Mouse (Mus musculus): Measurements from ENCODE around the gene Olfr353. TPM values are rescaled to one million over a fixed set of nuclear protein-coding genes. Genes with fewer than 3 reads are reported as not detected.

The Olfr353 gene
- polyA plus RNA-seq, 1 experiment from 2014 or later, result not detected

Other genes with a start within 250 kb of the Olfr353 start
- gene Olfr346, start 207.1 kb downstream of the Olfr353 start, polyA plus RNA-seq (2015; fragmentation: Nextera tagmentation; extraction: Ambion mirVana), result not detected in 2 replicates
- gene Olfr347, start 161.0 kb downstream of the Olfr353 start, polyA plus RNA-seq (2015; fragmentation: Nextera tagmentation; extraction: Ambion mirVana), result not detected in 2 replicates
- not detected in 2 replicates for gene Olfr348, start 108.7 kb downstream of the Olfr353 start, polyA plus RNA-seq (2015; fragmentation: Nextera tagmentation; extraction: Ambion mirVana)
- not detected in 2 replicates for gene Olfr50, start 102.4 kb downstream of the Olfr353 start, polyA plus RNA-seq (2015; fragmentation: Nextera tagmentation; extraction: Ambion mirVana)
- not detected in 2 replicates for gene Olfr3, start 75.9 kb downstream of the Olfr353 start, polyA plus RNA-seq (2015; fragmentation: Nextera tagmentation; extraction: Ambion mirVana)
- gene Olfr350, start 46.6 kb downstream of the Olfr353 start, polyA plus RNA-seq (2015; fragmentation: Nextera tagmentation; extraction: Ambion mirVana), result not detected in 2 replicates
- not detected in 2 replicates for gene Olfr351, start 30.3 kb downstream of the Olfr353 start, polyA plus RNA-seq (2015; fragmentation: Nextera tagmentation; extraction: Ambion mirVana)
- not detected in 2 replicates for gene Olfr352, start 24.5 kb downstream of the Olfr353 start, polyA plus RNA-seq (2015; fragmentation: Nextera tagmentation; extraction: Ambion mirVana)
- not detected in 2 replicates for gene Olfr354, start 12.7 kb upstream of the Olfr353 start, polyA plus RNA-seq (2015; fragmentation: Nextera tagmentation; extraction: Ambion mirVana)
- not detected in 2 replicates for gene Olfr355, start 36.0 kb upstream of the Olfr353 start, polyA plus RNA-seq (2015; fragmentation: Nextera tagmentation; extraction: Ambion mirVana)
- gene Olfr356, start 44.2 kb upstream of the Olfr353 start, polyA plus RNA-seq (2015; fragmentation: Nextera tagmentation; extraction: Ambion mirVana), result not detected in 2 replicates
- not detected in 2 replicates for gene Olfr357, start 100.9 kb upstream of the Olfr353 start, polyA plus RNA-seq (2015; fragmentation: Nextera tagmentation; extraction: Ambion mirVana)
- gene Olfr358, start 116.4 kb upstream of the Olfr353 start, polyA plus RNA-seq (2015; fragmentation: Nextera tagmentation; extraction: Ambion mirVana), result not detected in 2 replicates
- gene Olfr360, start 172.8 kb upstream of the Olfr353 start, polyA plus RNA-seq (2015; fragmentation: Nextera tagmentation; extraction: Ambion mirVana), result not detected in 2 replicates
- gene Olfr361, start 196.4 kb upstream of the Olfr353 start, polyA plus RNA-seq (2015; fragmentation: Nextera tagmentation; extraction: Ambion mirVana), result not detected in 2 replicates
- gene Olfr362, start 225.0 kb upstream of the Olfr353 start, polyA plus RNA-seq (2015; fragmentation: Nextera tagmentation; extraction: Ambion mirVana), result not detected in 2 replicates
- not detected in 2 replicates for gene Olfr364-ps1, start 246.4 kb upstream of the Olfr353 start, polyA plus RNA-seq (2015; fragmentation: Nextera tagmentation; extraction: Ambion mirVana)

All from liver, embryonic 16.5 days (tissue).